Mouse (Mus musculus): ENCODE measurements around the gene Cyp2c70. TPM values are rescaled to one million over a fixed set of nuclear protein-coding genes. Genes with fewer than 3 reads are reported as not detected.

Gene Cyp2c70
- polyA plus RNA-seq (2012; rRNA removed; ENCODE audit: low replicate concordance): not detected in 2 replicates

DNA sequence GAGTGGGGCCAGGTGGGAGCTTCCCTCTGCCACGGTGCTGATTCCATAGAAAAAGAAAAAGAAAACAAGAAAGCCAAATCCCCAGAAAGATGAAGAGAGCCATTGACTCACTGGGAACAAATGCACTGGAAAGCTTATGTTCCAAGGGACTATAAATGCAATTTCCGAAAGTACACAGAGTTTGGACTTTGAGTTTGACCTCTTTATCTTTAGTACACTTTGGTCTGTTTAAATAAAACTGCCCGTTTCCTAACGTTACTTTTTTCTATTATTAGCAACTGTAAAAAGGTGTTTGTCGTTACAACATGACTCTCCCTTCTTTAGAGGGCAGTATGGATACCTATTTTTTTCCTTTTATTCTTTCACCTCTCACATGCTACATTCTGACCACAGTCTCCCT lies at the start of gene Cyp2c70:
Gene Cyp2c70 (minus strand): TSS at position 174 of the 400 bp plus-strand sequence.

Other genes starting within 250 kb of the Cyp2c70 start
- gene Cyp2c37, start 194.9 kb downstream of the Cyp2c70 start, polyA plus RNA-seq (2012; rRNA removed; ENCODE audit: low replicate concordance): not detected in 2 replicates
- gene Cyp2c54, start 113.5 kb downstream of the Cyp2c70 start, polyA plus RNA-seq (2012; rRNA removed; ENCODE audit: low replicate concordance): not detected in 2 replicates
- 0.07 TPM in 1 of 2 replicates, not detected in the other for gene Cyp2c50, start 97.6 kb downstream of the Cyp2c70 start, polyA plus RNA-seq (2012; rRNA removed; ENCODE audit: low replicate concordance)
- gene Pdlim1, start 84.5 kb upstream of the Cyp2c70 start, polyA plus RNA-seq (2012; rRNA removed; ENCODE audit: low replicate concordance): 120 and 212 TPM in 2 replicates

All from duodenum, adult 2 months (tissue).